Mouse (Mus musculus): ENCODE measurements around the gene Fkbp6.

GRCm38 (mm10) chr5:135399382-135399781 lies 49.5 kb upstream of the Fkbp6 start:
- TF ChIP-seq CTCF (IDR thresholded peaks at IDR 0.05; ENCODE audit: borderline replicate concordance, extremely low read depth, insufficient read depth, insufficient read length), result no peak
- TF ChIP-seq POLR2A (IDR thresholded peaks at IDR 0.05; ENCODE audit: borderline replicate concordance, extremely low read depth, insufficient read depth, insufficient read length, poor library complexity, severe bottlenecking), result no peak

Measured in brain, embryonic 14.5 days (tissue).